ENCODE assay signal across 7 mouse cellular contexts in genomic region chr12:41111456-41111855, GRCm38 (mm10).
A peak's percentile ranks its signal among the peaks of the same experiment; 100 is the strongest.
DNase-seq lines count a peak whose midpoint lies in the region; ATAC-seq and TF ChIP-seq lines count a peak whose summit lies in the region.

No protein-coding gene starts in this region.

- no peak for TF ChIP-seq EP300 in CH12.LX (IDR thresholded peaks at IDR 0.05; ENCODE audit: low read length)

- no peak overlapping the region for H3K4me2 ChIP-seq in CH12.LX (ENCODE audit: insufficient read depth, low read depth, poor library complexity, severe bottlenecking)

- DNase-seq in layer of hippocampus, adult 2 months (ENCODE audit: low spot score in 2 of 2): peak; percentile 24 to 50
- DNase-seq in layer of hippocampus, adult 8-10 months (ENCODE audit: low spot score in 2 of 2): no peak
- DNase-seq in CH12.LX (ENCODE audit: extremely low read depth): peak; percentile 24
- peak; percentile 69 for DNase-seq in c-Kit-negative CD71-positive TER-119-positive erythroid progenitor cells, embryonic 14.5 days (ENCODE audit: low read depth, low spot score)
- DNase-seq in retina, adult 2 months (ENCODE audit: low read depth, low spot score): peak; percentile 15
- DNase-seq in natural killer cell, adult 2 months (ENCODE audit: low spot score in 2 of 2): no peak

- dilution Hi-C loops in CH12.LX (cut with MboI; ENCODE audit: extremely low pct_ligation_motif_present, extremely low pct_unique_long_range_greater_than_20kb, low sequenced_read_pairs): no loop called here

- no peaks in the 10 kb centered on the region for H3K36me3 ChIP-seq in CH12.LX (replicated peaks in 1 of 2; ENCODE audit: control insufficient read depth in 1 of 2, insufficient read depth in 1 of 2, low read length in 1 of 2)

- H3K9ac ChIP-seq in CH12.LX (ENCODE audit: insufficient read depth, low read depth): no peak overlapping the region

- no peaks in the 10 kb centered on the region for H3K9me3 ChIP-seq in CH12.LX (replicated peaks; ENCODE audit: low read length)

- H3K4me1 ChIP-seq in CH12.LX (ENCODE audit: control insufficient read depth in 1 of 2, insufficient read depth in 2 of 2): peaks cover 0 to 6% of the 10 kb centered on the region in 2 experiments; a peak in 1 of 4 replicates

- H3K79me2 ChIP-seq in CH12.LX (replicated peaks; ENCODE audit: control insufficient read depth, extremely low read depth, insufficient read depth, poor library complexity, severe bottlenecking): no peaks in the 10 kb centered on the region

- no peak for TF ChIP-seq POLR2A in CH12.LX (IDR thresholded peaks at IDR 0.05; ENCODE audit: low read depth, low read length)

- H3K27ac ChIP-seq in layer of hippocampus, adult 2 months: no peak overlapping the region
- no peak overlapping the region for H3K27ac ChIP-seq in CH12.LX (ENCODE audit: insufficient read depth, low read depth)

- peak; percentile 78 for TF ChIP-seq RAD21 in CH12.LX (IDR thresholded peaks at IDR 0.05; ENCODE audit: low read depth, low read length)

- peak; percentile 41 for ATAC-seq in inflammation-experienced regulatory T-cells, adult 6 months

- peak; percentile 85 for TF ChIP-seq CTCF in layer of hippocampus, adult 2 months (conservative IDR thresholded peaks at IDR 0.05)
- peak; percentile 9 to 66; a peak in 2 of 4 replicates for TF ChIP-seq CTCF in CH12.LX (conservative IDR thresholded peaks at IDR 0.05 in 1 of 2, IDR thresholded peaks at IDR 0.05 in 1 of 2; ENCODE audit: low read depth in 2 of 2, low read length in 2 of 2)

- in situ Hi-C loops in CH12.LX (cut with MboI; ENCODE audit: low pct_ligation_motif_present, low pct_unique_long_range_greater_than_20kb, low sequenced_read_pairs): loop anchor here (25.0 kb wide), 1 partner anchor 376 kb away; the partner anchor contains the start of gene Lrrn3

- no peaks in the 10 kb centered on the region for H3K27me3 ChIP-seq in CH12.LX (replicated peaks)

- H3K4me3 ChIP-seq in layer of hippocampus, adult 2 months: no peak overlapping the region
- H3K4me3 ChIP-seq in CH12.LX (replicated peaks in 1 of 3; ENCODE audit: low read depth in 2 of 3, low read length in 2 of 3, poor library complexity in 1 of 3): no peak overlapping the region

TF ChIP-seq in CH12.LX, 34 proteins besides CTCF, POLR2A, EP300 and RAD21:
- TF ChIP-seq SMC3 (IDR thresholded peaks at IDR 0.05; ENCODE audit: low read depth, low read length): peak; percentile 52
- no peak for TF ChIP-seq ELF1 (IDR thresholded peaks at IDR 0.05; ENCODE audit: low read depth, low read length)

Comparison
In these comparisons a context has a peak if more than half of its experiments do, and no peak if none do; other contexts are left out.
1. DNase-seq: peak in layer of hippocampus, adult 2 months (2 of 2), CH12.LX (single experiment), c-Kit-negative CD71-positive TER-119-positive erythroid progenitor cells, embryonic 14.5 days (single experiment) and retina, adult 2 months (single experiment); none in layer of hippocampus, adult 8-10 months (0 of 2) and natural killer cell, adult 2 months (0 of 2).